Mouse (Mus musculus) right cerebral cortex, postnatal 25 days (tissue): ENCODE measurements at regions not wholly inside any gene's neighbourhood (a gene's known extent, or its start where the extent isn't known, plus 50 kb on each side); places are given as distances from the start of the nearest gene placed in this dataset.

ENCODE experiments used
- DNase-seq: peaks from one replicate; pipeline ENCODE4 v3.0.0; 2022

DNA sequence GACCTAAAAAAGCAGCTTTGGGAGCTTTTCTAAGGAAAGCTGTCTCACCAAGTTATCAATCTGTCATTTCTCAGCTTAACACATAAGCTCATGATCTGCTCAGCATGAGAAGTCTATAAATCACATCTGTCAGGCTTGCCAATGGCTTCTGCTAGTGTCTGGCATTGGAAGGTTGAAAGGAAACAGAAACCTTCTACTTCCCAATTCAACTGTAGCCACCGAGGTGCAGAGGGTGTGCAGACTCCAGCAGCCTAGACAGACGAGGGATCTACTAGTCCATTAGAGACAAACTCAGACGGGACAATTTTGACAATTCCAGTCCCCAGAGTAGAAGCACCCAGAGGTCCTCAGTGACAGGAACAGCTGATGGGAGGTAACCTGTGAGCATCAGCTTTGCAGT lies 103.0 kb downstream of the Nab1 start:
- DNase-seq = no peak

DNA sequence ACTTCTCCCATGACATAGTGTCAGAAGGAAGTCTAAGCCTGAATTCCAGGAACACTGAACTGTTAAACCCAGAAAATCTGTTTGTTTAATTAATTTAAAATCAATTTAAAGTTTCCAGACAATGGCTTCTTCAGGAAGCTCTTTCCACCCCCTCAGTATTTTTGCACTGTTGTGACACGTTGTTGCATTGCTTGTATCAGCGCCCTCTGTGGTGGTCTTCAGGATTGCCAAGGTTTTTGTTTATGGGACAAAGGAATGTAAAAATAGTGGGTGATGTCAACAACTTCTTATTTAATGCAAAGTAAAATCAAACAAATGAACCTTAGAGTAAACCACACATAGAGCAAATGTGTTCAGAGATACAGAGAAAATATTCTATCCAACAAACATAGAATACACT lies 107.5 kb downstream of the Nab1 start:
- no peak for DNase-seq

DNA sequence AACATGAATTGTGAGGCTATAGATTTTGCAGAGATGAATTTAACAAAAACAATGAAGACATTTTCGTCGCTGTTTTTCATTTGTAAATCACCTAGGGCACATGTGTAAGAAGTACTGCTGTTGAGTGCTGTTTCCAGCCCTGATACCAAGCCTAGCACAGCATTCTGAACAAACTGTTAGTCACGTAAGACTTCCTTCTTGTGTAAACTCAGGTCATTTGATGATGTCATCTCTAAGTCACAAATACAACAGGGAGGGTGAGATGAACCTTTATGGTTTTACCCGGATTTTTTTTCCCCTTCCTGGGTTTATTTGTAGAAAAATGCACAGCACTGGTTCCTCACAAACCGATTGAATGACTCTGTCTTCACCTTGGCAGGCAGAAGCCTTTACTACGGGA lies 111.6 kb downstream of the Nab1 start:
- DNase-seq = no peak

DNA sequence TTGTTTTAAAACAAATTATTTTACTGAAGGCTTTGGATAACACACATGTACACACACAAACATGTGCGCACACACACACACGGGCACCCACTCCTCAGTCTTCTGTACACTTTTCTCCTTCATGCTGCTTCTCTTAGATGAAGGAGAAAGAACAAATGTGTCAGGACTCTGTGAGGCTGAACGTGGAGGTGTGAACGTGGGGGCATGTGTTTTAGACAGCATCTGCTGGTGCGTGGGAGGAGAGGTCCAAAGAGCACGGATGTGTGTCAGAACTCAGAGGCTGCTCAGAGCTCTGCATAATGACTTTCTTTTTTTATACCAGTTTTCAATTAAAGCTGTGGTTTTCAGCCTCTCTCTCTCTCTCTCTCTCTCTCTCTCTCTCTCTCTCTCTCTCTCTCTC lies 112.4 kb downstream of the Nab1 start:
- DNase-seq = peak; percentile 24

DNA sequence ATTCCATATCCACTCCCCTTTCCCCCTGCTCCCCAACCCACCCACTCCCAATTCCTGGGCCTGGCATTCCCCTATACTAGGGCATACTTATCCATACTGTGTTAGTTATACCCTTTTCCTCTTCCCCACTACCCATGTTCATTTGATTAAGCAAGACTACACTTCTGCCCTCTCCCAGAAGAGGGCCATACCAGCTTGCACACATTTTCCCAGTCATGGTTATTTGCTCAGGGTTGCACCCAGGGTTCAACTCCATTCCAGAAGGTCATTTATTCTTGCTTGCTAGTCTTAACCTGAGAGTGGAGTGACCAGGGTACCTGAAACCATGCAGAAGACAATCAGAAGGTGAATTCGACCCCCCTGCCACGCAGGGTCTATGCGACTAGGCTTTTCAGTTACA lies 113.4 kb downstream of the Nab1 start:
- DNase-seq = no peak

DNA sequence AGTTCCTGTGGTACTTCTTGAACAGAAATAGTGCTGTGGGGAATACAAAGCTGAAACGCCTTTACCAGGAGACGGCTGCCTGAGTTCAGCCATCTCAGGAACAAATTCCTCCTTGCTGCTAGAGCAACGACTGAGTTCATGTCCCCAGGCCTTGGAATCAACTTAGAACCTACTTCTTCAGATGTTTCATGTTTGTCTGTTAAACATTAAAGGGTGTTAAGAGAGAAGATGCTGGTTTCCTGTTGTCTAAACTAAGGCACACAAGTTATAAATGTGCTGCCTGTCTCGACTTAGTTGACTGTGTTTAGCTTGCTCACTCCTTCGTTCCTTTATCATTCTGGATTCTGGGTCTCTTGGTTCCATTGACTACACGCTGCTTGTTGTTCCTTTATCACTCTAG lies 125.2 kb downstream of the Nab1 start:
- no peak for DNase-seq

DNA sequence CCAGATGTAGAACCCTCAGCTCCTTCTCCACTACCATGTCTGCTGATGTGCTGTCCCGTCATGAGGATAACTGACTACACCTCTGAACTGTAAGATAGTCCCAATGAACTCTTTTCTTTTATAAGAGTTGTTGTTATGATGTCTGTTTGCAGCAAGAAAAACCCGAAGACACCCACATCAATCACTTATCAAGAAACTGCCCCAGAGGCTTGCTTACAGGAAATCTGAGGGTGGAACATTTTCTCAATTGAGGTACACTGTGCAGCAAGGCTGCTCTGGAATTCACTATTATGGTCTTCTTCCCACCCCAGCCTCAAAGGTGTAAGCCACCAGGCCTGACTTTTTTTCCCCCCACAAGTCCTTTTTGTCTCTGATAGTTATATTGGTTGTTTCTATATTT lies 125.8 kb downstream of the Nab1 start:
- DNase-seq = no peak

DNA sequence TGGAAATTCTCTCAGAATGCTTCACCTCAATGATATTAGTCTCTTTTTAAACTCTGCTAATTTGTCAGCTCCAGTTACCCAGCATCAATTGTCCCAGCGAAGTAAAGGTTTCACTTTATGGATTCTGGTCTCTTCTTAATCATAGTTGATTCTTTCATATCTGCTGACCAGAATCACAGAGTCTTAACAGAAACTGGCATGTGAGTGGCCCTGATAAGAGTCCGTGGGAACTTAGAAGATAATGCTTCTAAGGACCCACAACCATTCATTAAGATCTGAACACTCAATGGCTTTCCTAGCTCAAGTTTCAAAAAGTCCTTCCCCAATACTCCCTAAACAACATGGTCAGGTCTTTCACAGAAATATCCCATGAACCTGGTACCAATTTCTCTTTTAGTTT lies 126.7 kb downstream of the Nab1 start:
- DNase-seq = no peak

DNA sequence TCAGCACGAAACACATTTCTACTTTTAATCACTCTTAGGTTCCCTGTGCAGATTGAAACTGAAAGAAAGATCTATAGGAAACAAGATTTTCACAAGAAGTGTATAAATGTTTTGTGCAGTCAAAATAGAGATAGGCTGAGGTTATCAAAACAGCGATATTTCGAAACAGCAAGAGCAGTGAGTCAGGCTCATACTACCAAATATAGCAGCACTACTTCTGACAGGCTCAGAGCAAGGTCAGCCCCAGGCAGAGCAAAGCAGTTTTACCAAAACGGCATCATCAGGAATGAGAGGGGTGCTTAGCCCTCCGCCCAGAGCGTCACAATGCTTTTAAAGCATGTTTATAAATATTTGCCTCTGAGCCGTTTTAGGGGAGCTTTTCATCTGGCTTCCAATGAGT lies 133.4 kb upstream of the Gls start:
- no peak for DNase-seq

DNA sequence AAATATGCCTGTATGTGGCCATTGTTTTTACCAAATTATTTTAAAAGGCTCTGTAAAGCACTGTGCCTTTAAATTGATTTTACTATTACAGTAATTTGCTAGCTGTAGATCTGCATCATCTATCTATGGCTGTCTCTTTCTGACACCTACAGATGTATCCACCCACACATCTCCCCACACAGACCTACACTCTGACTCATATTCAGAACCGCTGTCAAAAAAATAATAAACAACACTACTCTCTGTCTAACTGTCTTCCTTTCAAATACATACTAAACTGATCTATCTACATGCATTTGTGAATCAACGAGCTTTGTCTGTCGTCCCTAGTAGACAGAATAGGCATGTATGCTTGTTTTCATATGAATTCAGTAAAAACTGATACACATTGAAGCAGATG lies 130.6 kb upstream of the Gls start:
- DNase-seq = no peak

DNA sequence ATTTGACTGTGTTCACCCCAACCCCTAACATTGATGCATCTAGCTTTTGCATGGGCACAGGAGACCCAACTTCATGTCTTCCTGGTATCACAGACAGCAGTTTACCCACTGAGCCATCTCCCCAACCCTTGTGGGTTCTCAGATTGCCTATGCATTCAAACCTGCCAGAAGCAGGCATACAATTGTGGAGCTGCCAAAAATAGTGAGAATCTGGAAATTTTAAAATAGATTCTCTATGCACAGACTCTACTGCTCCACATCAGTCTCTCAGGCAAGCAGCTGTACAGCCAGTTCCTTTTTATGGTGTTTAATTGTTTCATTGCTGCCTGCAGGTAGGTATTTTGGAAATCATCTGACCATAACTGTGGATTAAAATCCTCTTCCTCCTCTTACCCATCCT lies 129.9 kb upstream of the Gls start:
- peak; percentile 8 for DNase-seq

DNA sequence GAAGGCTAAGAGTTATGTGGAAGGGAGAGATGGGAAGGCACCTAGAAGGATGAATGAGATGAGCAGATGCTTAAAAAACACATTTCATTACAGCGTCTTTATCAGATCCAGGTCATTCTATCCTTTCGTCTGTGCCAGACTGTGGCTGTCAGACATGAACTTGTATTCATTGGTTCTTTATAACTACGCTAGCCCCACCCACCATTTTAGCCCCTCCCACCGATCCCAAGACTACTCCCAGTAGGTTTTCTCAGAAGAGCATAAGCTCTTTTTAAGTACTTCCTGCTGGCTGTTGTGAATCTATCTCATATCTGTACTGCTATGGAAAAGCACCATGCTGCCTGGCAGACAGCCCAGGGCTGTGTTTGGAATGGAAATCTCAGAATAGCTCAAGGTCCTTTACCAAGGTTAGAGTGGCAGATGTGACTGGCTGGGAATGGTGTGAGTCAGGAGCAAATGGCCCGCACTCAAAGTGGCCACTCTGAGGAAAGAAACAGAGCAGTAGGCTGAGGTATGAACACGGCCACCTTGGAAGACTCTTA lies 121.1 kb upstream of the Gls start:
- peak; percentile 28 for DNase-seq

DNA sequence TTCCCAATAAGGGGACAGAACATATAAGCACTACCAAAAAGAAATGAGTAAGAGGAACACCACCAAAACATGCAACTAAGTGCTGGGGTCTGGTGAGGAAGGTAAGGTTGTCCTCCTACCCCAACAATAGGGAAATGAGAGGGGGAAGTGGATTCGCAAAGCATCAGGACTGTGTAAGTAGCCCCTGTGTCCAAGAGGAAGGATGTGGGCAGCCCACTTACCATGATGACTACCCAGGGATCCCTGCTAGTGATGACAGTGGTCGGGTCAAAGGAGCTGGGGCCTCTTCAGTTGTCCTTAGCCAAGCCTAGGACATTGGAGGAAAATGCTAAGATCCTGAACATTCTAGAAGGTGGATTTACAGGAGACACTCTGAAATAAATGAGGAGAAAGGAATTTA lies 109.1 kb upstream of the Gls start:
- DNase-seq = no peak

DNA sequence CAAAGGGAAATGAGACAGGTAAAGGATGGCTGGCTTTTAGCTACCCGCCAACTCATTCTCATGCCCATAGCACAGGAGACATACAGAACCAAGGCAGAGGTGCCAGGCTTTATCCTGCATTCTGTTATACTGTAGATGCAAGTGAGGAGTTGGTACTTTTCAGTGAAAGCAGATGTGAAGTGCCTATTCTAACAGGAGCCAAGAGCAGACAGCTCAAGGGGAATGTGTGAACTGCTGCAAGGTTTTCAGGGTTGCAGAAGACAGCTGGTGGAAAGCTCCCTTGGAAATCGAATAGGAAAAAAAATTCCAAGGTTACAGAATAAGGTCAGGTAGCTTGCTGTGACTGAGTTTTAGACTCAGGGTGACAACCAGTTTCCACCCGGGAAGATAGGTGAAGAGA lies 105.7 kb upstream of the Gls start:
- DNase-seq = no peak

DNA sequence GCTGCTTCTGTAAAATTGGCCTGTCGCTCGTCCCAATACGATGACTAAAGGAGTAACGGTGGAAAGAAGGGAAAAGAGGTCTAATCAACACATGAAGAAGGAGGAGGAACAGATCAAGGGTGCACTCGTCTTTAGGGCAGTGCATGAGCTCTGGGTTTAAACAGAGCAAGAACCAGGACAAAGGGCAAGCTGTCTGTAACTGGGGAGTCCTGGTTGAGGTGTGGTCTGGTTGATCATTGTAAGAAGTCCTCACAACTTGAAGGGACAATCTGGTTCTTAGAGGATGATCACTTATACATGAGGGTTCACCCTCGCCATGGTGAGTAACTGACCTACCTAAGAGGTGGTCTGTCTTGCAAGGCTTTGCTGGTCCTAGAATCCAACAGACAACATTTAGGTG lies 105.2 kb upstream of the Gls start:
- no peak for DNase-seq

DNA sequence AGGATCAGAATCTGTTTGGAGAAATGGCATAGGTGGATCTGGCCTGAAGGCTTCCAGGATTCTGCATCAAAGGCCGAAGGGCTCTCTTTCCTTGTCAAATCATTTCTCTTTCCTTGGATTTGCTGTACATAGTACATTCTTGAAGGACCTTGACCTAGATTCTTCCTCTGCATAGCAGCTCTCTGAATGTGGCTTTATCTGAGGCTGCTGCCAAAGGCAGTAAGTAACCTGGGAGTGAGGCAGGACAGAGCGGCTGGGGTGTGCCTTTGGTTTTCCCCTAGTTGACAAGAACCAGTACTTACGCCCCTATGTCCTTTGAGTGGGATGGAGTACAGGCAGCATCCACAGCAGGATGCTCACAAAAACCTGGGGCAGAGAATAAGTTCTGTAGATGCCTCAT lies 103.7 kb upstream of the Gls start:
- DNase-seq = no peak

DNA sequence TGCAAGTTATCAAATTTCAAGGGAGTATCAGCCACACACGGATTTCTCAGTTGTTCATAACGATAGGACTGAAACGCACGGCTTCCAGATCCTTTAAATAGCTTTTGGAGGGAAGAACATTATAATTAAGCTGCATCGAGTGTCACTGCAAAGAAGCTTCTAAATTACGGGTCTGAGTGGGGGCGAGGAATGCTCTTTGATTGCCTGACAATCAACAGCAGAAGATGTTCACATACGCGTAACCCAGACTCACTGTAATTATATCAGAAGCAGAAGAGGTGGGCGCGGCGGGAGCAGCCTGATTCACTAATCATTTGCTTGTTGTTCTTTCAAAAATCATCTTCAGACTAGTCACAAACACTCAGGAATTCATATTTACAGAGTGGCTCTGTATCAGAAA lies 99.0 kb upstream of the Gls start:
- peak; percentile 11 for DNase-seq

DNA sequence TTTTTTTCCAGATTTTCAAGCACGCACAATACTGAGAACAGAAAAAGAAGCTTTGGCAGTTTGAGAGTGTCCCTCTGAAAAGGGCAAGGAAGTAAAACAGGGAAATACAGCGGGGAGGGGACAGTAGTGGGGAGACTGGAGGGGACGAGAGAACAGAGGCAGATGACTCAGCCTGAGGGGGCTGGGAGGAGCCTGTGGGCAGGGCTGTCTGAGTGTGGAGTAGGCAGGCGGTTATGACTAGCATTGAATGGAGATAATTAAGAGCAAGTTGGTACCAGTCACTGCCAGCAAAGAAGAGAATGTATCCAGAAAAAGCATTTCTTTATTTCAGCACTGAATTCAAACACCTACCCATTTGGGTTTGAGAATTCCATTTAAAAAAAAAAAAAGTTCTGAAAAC lies 98.4 kb upstream of the Gls start:
- peak; percentile 77 for DNase-seq

DNA sequence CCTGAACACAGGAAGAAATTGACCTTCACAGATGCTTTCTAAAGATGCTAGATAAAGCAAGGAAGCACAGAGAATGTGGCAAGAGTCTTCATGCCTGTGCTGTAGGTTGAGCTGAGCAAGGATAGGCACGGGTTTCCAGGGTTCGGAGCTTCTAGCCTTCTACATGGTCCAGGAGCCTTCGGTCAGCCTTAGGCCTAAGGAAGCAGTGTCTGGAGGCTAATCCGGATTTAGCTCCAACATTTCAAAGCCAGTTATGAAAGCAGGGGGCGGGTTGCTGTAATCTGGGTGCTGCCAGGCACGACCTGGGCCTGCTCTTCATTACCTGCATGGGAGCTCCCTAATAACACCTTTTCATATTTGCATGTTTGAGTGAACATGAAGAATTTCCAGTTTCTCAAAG lies 97.5 kb upstream of the Gls start:
- DNase-seq = no peak

DNA sequence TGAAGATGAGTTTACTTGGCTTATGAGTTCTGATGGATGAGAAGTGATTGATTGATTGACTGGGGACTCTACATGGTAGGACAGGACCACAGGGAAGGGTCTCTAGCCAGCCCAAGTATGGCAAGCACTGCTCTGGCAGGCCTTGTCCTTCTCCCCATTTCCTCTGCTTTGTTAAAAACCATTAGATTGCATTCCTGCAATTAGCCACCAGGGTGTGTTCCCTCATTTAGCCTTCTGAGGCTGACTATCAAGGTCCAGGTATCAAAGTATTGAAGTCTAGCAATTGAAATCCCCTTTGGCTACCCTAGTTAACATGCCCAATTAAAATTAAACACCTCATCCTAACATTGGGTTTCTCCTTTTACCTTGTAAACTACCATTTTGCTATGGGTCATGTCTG lies 95.5 kb upstream of the Gls start:
- no peak for DNase-seq

DNA sequence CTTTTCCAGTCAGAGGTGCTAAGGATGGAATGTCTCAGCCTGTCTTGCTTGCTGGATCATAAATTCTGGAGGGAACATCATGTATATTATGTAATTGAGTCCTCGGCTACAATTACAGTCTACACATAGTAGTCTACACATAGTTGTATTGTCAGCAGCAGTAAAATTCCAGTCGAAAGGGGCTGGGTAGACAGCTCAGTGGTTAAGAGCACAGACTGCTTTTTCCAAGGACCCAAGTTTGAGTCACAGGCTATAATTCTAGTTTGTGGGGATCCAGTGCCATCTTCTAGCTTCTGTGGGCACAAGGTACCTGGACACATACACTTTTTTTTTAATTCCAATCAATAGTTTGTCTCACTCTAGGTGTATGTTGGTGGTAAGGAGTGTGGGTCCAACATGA lies 91.3 kb upstream of the Gls start:
- DNase-seq = no peak

DNA sequence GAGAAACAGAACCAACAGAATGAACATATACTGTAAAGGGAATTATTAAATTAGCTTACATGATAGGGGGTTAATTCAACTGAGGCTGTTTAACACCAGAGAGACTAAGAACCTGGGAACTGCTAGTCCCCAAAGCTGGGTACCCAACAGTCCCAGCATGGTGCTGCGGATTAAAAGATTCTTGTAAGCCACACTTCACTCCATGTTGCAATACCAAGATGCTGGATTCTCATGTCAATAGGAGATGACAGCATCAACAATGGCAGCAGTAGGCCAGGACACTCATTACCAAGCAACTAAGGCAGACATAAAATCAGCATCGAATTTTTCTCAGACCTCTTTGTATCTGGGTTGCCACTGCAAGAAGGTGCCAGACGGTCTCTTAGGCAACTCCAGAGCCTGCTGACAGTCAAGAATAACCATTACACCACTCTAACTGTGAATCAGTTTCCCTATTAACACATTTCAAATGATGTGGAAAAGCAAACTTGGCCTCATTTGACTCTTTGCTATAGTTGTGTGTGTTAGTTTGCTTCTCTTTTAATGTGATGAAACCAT lies 79.1 kb upstream of the Gls start:
- DNase-seq = no peak

DNA sequence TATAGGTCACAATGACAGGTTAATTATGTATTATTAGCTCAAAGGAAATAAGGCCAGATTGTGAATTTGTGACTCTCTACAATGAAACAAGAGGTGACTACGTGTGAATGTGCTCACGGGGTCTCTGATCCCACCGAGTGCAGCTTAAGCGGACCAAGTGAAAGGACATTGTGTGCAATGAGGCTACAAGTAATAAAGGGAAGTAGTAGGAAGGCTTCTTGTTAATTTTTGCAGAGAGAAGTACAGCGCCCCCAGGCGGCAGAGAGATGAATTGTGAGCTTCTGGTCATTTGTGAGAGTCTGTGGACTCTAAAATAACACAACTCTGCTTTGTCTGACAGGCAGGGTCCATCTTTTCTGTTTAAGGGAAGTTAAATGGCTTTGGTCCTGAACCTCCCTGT lies 73.9 kb upstream of the Gls start:
- DNase-seq = no peak

DNA sequence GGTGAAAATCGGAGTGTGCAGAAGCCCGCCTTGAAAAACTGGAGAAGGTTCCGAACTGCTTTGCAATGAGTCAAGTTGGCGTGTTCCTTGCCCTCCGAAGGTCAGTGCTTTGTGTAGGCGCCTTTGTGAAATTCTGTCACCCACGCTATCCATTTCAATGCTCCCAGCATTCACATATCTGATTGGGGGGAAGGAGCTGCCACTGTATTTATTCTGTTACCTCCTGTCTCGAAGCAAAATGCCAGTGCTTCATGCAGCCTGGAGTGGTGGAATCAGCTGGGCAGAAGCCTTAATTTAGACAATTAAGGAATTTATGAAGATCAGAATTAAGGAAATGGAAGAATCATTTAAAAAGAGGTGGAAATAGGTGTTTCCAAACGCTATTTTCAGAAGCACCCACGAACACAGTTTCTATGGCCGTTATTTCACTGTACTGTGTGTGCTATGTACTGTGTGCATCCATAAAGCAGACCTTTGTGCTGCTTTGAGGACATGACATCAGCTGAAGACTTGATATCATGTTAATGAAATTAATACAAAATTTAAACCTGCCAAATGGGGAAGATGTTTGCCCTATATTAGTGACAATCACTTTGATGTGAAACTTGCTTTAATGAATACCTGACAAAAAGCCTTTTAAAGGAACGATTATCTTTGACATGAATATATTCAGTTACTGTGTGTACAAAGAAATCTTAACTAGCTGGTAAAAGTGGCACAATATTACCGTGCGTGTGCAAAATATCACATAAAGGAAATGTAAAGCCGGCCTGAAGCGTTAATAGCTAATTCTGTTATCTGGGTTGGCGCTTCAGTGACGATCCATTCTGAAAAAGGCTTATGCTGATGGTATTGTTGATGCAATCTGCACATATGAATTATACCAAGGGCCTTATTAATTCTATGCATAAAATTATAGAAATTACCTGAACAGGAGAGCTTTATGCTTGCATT lies 72.9 kb upstream of the Gls start:
- DNase-seq = no peak

DNA sequence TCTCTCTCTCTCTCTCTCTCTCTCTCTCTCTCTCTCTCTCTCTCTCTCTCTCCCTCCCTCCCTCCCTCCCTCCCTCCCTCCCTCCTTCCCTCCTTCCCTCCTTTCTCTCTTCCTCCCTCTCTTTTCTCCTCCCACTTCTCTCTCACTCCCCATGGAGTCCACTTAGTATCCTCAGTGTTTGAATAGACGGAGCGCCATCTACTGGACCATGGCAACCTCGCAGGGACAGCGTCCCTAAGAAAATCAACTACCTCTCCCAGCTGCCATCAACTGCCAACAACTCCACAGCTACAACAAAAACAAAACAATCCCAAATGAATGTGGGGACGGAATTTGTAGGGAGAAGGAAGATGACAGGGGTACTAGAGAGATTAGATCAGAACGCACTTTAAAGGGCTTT lies 69.5 kb upstream of the Gls start:
- peak; percentile 70 for DNase-seq
